Mouse (Mus musculus) urinary bladder, postnatal 36 days (tissue): ENCODE data around the gene Gm266.

Experiments used
- DNase-seq, 2 experiments: peaks; one replicate each; pipeline ENCODE4 v3.0.0; 2022; ENCODE audit warnings: low spot score in 2 of 2, mixed read lengths in 1 of 2

The Gm266 gene

GRCm38 (mm10) chr12:111503063-111503567 lies 17.5 kb upstream of the Gm266 start:
- no peak for DNase-seq

DNA sequence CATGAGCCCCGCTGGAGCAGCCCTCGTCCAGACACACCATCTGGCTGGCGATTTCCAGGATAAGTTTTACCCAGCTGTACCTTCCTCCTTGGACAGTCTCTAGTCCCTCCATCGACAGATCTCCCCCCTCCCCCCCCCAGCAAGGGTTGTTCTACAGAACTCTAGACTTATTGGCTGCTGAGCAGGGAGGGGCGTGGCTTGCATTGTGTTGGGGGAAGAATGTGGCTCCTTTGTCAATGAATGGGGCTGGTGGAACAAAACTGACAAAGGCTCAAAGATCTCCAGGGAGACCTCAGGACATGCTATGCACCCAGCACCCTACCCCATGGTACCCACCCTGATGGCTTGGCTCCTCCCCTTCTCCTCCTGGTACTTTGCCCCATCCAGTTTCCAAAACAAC lies 15.1 kb upstream of the Gm266 start:
- DNase-seq, result no peak

DNA sequence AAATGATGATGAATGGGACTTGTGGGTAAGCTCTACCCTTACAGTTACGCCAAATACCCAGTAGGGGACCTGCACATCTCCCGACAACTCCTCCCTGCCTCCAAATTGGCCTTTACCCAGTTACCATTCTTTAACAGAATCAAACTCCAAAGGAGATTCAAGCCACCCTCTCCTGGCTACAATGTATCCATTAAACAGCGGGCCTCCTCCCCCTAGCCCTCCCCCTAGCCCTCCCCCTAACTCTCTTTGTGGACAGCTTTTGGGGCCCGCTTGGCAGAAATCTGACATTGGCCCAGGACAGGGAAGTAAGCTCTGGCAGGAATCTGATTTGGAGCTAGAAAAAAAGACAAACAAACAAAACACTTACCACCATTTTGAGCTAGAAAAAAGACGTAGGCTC lies 14.0 kb upstream of the Gm266 start:
- no peak for DNase-seq

GRCm38 (mm10) chr12:111497076-111497475 lies 11.5 kb upstream of the Gm266 start:
- no peak for DNase-seq

DNA sequence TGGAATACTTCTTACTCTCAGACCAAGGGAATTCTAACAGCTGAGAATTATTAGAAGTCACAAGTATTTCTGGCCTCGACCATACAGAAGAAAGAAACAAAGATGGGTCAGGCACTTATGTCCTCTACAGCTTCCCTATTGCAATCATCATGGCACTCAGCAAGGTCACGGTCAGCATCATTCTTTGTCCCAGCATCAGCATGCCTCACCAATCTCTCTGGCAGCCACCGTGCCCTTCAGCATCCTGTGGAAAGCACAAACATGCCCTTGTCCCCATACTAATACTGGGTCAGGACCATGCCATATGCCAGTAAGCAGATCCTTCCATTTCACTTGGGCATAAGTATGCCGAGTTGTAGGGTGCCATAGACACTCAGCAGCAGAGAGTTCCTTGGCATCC lies 9.3 kb upstream of the Gm266 start:
- no peak for DNase-seq

- DNase-seq, result no peak
Observed at GRCm38 (mm10) chr12:111489261-111489865, 3.7 kb upstream of the Gm266 start.

DNA sequence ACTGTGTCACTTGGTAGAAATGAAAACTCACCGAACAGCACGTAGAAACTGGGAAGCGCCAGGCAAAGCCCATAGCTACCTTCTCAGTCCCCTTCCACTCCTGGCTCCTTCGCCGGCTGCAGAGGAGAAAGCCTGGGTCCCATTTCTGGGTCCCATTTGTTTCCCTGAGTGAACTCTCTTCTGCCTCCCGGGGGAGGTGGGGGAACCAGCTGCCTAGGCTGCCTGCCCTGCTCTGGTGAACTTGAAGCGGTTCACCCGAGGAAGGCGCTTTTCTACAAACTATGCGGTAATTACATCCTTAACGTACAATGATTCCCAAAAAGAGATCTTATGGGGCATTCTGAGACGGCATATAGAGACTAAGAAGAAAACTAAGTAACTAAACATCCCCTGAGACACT lies 832 bp upstream of the Gm266 start:
- DNase-seq, result no peak

GRCm38 (mm10) chr12:111485046-111485651 lies 474 bp downstream of the Gm266 start:
- DNase-seq, result no peak

DNA sequence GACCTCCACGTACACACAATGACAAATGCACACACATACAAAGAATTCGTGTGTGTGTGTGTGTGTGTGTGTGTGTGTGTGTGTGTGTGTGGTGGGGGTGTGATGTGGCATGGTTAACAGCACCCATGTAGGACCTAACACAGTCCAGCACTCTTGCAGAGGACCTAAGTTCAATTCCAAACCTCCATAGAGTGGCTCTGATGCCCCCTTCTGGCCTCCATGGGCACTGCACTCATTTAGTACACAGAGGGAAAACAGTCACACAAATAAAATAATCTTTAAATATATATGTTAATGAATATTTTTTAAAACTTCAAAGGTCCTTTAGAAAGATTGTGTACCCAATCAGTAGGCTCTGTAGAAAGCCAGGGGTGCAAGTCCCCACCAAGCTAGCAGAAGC lies 5.7 kb downstream of the Gm266 start:
- no peak for DNase-seq

GRCm38 (mm10) chr12:111478924-111479323 lies 6.7 kb downstream of the Gm266 start:
- no peak for DNase-seq

GRCm38 (mm10) chr12:111474893-111475643 lies 10.6 kb downstream of the Gm266 start:
- DNase-seq, result peak; percentile 61 to 87

DNA sequence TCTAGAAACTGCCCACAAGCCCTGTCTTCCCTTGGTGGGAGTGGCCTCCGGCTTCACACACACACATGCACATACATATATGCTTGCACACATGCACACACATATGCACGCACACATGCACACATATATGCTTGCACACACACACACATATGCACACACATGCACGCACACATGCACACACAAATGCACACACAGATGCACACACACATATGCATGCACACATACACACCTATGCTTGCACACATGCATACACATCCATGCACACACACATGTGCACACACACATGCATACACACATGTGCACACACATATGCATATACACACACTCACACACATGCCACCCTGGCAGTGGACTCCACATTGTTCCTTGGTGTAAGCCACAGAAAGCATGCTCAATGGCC lies 11.2 kb downstream of the Gm266 start:
- DNase-seq, result no peak

DNA sequence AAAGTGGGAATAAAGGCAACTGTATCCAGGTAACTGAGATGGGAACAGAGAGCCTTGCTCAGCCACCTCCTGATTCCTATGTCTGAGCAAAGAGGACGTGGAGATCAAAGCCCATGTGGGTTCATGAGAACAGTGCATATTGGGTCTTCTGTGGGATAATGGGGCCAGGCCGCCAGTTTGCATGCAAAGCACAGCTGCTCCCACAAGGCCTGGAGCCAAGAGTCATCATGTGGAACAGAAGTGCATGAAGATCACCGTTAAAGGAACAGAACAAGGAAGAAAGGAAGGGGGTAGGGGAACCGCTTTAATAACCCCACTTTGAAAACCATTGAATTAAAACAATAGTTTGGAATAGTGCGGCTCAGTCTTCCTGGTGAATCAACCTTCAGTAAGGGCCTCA lies 12.7 kb downstream of the Gm266 start:
- DNase-seq, result no peak

GRCm38 (mm10) chr12:111471721-111472120 lies 13.9 kb downstream of the Gm266 start:
- no peak for DNase-seq

DNA sequence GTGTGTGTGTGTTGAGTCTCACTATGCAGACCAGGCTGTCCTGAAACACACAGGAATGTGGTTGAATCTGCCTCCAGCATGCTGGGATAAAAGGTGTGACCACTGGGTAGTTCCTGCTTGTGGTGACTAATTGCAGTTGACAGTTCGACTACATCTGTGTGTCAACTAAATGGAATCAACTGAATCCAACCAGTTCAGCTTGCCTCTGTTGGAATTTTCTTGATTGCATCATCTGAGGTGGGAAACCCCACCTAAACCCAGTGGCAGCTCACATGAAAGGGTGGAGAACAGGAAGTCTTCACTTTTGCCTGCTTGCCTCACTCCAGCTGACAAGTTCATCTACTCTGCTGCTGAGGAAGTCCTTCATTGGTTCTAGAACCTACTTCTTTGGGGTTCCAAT lies 14.5 kb downstream of the Gm266 start:
- DNase-seq, result no peak

DNA sequence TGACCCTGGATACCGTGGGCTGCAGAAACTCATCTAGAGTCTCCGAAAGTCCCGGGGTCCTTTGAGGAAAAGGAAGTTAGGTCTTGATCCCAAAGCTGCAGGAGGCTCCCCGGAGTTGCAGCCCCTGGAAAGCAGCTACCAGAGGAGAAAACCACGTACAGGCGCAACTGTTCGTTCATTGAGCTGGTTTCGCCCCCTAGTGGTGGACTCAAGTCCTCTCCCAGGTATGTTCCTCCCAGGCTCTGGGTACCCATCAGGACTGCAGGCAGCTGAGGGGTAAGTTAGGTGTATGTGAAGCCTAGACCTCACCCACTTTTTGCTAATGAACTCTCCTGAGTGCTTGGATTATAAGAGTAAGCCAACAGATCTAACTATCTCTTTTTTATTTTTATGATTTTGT lies 16.1 kb downstream of the Gm266 start:
- peak in 1 of 2 experiments; percentile 72 for DNase-seq

- DNase-seq, result no peak
Observed at GRCm38 (mm10) chr12:111468206-111468605, 17.4 kb downstream of the Gm266 start.

- DNase-seq, result no peak
Observed at GRCm38 (mm10) chr12:111466369-111466768, 19.3 kb downstream of the Gm266 start.

GRCm38 (mm10) chr12:111463570-111463969 lies 22.1 kb downstream of the Gm266 start:
- DNase-seq, result no peak

DNA sequence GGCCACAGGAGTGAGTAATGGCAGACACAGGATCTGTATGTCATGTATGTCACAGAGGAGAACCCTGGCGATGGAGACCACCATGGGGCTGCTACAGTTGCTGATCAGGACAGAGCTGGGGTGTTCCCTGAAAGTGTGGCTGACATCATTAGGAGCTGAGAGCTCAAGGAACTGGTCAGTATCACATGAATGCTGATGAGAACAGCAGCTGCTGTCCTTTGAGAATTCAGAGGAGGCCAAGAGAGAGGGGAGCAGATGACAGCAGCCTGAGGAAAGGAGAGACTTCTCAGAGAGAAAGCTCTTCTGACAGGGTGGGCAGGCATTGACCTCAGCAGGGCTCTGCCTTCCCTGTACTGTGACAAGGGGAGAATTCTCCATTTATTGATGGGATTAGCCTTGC lies 27.9 kb downstream of the Gm266 start:
- DNase-seq, result no peak

GRCm38 (mm10) chr12:111455860-111456259 lies 29.8 kb downstream of the Gm266 start:
- no peak for DNase-seq

DNA sequence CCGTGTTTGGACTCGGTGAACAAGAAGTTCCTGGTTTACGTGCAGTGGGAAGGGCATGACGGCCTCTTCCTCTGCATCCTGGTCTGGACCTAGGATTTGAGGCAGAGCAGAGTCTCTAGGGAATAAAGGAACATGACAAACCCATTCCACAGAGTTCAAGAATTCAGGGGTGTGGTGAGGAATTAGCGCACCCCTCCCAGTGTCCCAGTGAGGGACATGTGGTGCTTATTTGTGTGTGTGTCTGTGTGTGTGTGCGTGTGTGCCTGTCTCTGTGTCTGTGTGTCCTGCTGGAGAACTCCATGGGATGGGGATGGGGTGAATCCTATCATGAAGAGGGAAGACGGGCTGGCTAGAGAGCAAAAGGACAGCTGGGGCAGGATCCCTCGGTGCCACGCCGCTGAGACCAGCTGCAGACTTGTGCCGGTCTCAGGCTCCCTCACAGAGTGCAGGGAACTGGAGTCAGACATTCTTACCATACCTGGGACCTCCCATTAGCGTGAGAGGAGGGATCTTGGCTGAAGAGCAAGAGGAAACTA lies 30.2 kb downstream of the Gm266 start:
- DNase-seq, result no peak
